Mouse (Mus musculus): ENCODE results near the gene Kcnj12.

DNA sequence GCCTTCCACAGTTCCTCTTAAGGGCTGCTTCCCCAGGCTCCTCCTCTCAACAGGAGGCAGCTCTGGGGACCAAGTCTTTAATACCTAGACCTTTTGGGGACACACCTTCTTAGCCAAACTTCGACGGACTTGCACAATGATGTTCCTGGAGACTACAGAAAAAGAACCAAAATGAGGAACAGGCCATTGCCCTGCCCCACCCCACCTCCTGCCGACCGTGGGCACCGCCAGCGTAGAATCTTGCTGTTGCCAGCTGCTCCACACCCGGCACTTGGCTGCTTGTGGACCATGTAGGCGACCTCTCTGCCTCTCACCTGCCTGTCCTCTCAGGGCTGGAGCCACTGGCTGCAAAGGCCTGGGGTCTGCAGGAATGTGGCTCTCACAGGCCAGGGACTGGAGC lies 93.9 kb downstream of the Kcnj12 start:
- TF ChIP-seq EP300 (IDR thresholded peaks at IDR 0.05; ENCODE audit: insufficient read depth, low read depth, low read length) (no peak), POLR2A (IDR thresholded peaks at IDR 0.05; ENCODE audit: insufficient read depth, low read depth, low read length) (no peak), CTCF (IDR thresholded peaks at IDR 0.05) (no peak)
